Mouse (Mus musculus) hindbrain, embryonic 10.5 days (tissue): Measurements from ENCODE around the gene Chrnb2. TPM values are rescaled to one million over a fixed set of nuclear protein-coding genes. Genes with fewer than 3 reads are reported as not detected.

ENCODE experiments used
- DNase-seq: peaks from one replicate; pipeline ENCODE4 v3.0.0-alpha.2; 2017; ENCODE audit warnings: low spot score
- H3K27ac ChIP-seq: fragments of 300-500 bp; sonication (generic); 2 replicates; pipeline ENCODE4 v1.5.1; 2016; ENCODE audit warnings: mild to moderate bottlenecking, moderate library complexity
- H3K27me3 ChIP-seq: fragments of 300-500 bp; sonication (generic); 2 replicates; pipeline ENCODE4 v1.6.1; 2016; ENCODE audit warnings: mild to moderate bottlenecking; ENCODE audit not compliant: poor library complexity, insufficient read depth, severe bottlenecking
- H3K36me3 ChIP-seq: fragments of 300-500 bp; sonication (generic); 2 replicates; pipeline ENCODE4 v1.6.1; 2016; ENCODE audit warnings: mild to moderate bottlenecking, moderate library complexity
- H3K4me1 ChIP-seq: fragments of 300-500 bp; sonication (generic); replicated peaks from 2 replicates; pipeline ENCODE4 v1.6.1; 2016; ENCODE audit warnings: mild to moderate bottlenecking
- H3K4me3 ChIP-seq: fragments of 300-500 bp; sonication (generic); 2 replicates; pipeline ENCODE4 v1.5.1; 2016; ENCODE audit warnings: mild to moderate bottlenecking, moderate library complexity
- H3K9me3 ChIP-seq: fragments of 300-500 bp; sonication (generic); 2 replicates; pipeline ENCODE4 v1.6.1; 2016; ENCODE audit warnings: mild to moderate bottlenecking, moderate library complexity
- WGBS: fragments of 180-500 bp; shearing (Covaris S2); methylation state at CpG from one replicate; pipeline ENCODE4 v1.1.7; 2016; 5-methylcytosine and 5-hydroxymethylcytosine counted together
- polyA plus RNA-seq: library from polyadenylated mRNA; unstranded; fragments of >200 nt; fragmentation: Nextera tagmentation; extraction: Ambion mirVana; gene quantifications from 2 replicates; pipeline ENCODE4 v1.2.1, GENCODE M21; 2016

Gene Chrnb2
- polyA plus RNA-seq, 1 experiment from 2014 or later: 16.2 TPM

DNA sequence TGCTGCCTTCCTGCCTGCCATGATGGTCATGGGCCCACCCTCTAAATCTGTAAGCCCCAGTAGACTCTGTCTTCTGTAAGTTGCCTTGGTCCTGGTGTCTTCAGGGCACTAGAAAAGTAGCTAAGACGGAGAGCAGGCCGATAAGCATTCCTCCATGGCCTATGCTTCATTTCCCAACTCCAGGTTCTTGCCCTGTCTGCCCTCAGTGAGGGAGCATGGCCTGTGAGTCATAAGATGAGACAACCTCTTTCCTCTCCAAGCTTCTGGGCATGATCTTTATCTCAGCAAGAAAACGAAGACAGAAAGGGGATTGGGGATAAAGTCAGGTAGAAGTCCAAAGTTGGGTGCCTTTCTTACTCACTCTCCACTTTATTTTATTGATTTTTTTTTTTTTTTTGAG lies 34.1 kb upstream of the Chrnb2 start:
- Histone ChIP-seq H3K9me3 (no peaks in the 10 kb centered on the region), H3K36me3 (no peaks in the 10 kb centered on the region), H3K4me1 (peaks cover 6% of the 10 kb centered on the region), H3K27ac (no peak overlapping the region), H3K4me3 (no peak overlapping the region), H3K27me3 (no peaks in the 10 kb centered on the region)
- 83% methylated on average over 3 of the region's 3 CpGs for WGBS
- no peak for DNase-seq

DNA sequence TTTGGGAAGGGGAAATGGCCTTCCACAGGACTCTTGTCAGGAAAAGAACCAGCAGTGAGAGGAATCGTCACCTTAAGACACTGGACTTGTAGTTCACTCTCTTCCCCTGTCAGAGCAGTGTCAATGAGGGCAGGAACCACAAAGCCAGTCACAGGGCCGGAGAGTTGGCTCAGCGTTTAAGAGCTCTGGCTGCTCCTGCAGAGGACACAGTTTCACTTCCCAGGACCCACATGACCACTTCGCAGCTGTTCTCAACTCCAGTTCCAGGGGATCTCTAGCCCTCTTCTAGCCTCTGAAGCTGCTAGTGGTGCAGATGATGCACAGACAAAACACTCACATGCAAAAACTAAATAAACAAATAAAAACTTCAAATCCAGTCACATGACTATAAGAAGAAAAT lies 31.9 kb upstream of the Chrnb2 start:
- H3K4me3 ChIP-seq: no peak overlapping the region
- WGBS: 59% methylated on average over 4 of the region's 4 CpGs
- H3K36me3 ChIP-seq: no peaks in the 10 kb centered on the region
- H3K27me3 ChIP-seq: no peaks in the 10 kb centered on the region
- H3K9me3 ChIP-seq: no peaks in the 10 kb centered on the region
- no peak overlapping the region for H3K27ac ChIP-seq
- H3K4me1 ChIP-seq: peaks cover 6% of the 10 kb centered on the region
- DNase-seq: no peak

DNA sequence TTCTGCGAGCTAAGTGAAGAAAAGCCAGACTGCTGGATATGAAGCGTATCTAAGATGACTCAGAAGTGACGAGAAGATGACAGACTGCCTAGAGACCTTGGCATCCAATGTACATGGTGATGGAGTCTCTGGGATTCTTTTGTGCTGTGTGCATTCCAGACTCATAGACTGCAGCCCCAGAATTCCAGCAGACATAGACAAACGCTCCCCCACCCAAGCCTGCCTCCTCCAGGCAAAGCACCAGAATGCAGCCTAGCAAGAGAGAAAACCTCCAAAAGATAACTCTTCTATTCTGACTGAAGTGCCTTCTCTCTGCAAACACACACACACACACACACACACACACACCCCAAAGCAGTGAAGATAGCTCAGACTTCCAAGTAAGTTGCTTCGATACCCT lies 31.3 kb upstream of the Chrnb2 start:
- H3K4me3 ChIP-seq: no peak overlapping the region
- 87% methylated on average over 5 of the region's 5 CpGs for WGBS
- H3K4me1 ChIP-seq: peaks cover 6% of the 10 kb centered on the region
- no peaks in the 10 kb centered on the region for H3K9me3 ChIP-seq
- no peak overlapping the region for H3K27ac ChIP-seq
- no peaks in the 10 kb centered on the region for H3K27me3 ChIP-seq
- no peak for DNase-seq
- no peaks in the 10 kb centered on the region for H3K36me3 ChIP-seq

DNA sequence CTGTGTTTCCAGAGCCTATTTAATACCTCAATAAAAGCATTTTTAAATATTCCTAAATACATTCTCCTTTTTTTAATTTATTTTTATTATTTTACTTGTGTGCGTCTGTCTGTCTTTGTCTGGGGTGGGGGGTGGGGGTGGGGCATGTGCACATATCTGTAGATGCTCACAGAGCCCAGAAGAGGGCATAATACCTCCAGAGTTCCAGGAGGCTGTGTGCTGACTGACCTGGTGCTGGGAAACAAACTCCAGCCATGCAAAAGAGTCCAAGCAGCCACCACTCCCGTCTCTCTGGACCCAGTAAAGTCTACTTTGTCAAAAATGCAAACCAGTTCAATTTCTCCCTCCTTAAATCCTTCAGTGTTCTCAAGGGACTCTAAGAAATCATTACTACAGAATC lies 30.2 kb upstream of the Chrnb2 start:
- WGBS: 55% methylated on average over 2 of the region's 2 CpGs
- no peaks in the 10 kb centered on the region for H3K27me3 ChIP-seq
- peaks cover 5% of the 10 kb centered on the region for H3K4me1 ChIP-seq
- no peak overlapping the region for H3K4me3 ChIP-seq
- H3K9me3 ChIP-seq: no peaks in the 10 kb centered on the region
- no peaks in the 10 kb centered on the region for H3K36me3 ChIP-seq
- no peak overlapping the region for H3K27ac ChIP-seq
- DNase-seq: no peak

DNA sequence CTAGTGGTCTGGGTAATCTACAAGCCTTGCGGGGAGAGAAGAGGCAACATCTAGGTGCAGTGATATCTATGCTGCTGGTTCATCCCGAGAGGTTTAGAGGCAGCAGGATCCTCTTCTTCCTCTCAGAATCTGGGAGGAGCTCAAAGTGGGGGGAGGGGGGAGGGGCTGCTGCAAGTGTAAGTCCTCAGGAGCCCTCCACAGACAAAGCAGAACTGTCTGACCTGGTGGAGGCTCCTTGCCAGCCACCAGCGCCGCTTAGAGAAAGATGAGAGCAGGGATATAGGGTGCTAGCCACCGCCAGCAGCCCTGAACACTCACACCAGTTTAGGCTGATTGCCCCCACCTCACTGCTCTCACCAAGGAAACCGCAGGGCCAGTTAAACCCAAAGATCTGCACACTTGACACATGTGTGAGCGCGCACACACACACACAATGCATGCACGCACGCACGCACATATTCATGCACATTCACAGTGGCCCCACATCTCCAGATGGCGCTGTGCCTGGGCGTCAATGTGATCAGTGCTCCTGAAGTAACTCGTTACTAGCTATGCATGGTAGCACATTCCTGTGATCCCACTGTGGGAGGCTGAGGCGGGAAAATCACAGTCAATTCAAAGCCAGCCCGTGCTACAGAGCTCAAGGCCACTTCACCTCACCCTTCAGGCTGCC lies 24.4 kb upstream of the Chrnb2 start:
- Histone ChIP-seq H3K9me3 (no peaks in the 10 kb centered on the region), H3K4me3 (no peak overlapping the region), H3K27me3 (no peaks in the 10 kb centered on the region), H3K4me1 (peaks cover 19% of the 10 kb centered on the region), H3K36me3 (no peaks in the 10 kb centered on the region), H3K27ac (no peak overlapping the region)
- no peak for DNase-seq
- WGBS: 78% methylated on average over 16 of the region's 16 CpGs

DNA sequence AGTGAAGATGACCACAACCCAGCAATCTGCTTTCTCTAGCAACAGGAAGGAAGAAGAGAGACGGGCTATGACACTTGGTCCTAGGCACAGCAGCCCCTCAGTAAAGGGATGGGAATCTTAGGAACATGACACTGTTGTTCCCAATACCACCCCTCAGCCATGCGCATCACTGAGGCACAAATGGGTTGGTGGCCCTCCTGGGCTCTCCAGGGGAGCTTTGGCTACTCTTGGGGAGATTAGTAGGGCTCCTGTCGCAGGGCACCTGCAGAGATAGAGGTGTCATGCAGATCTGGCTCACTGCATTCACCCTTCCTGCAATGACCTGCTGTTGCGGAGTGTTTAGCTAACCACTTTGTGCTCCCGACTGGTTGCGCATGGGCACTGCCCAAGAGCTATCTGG lies 21.8 kb upstream of the Chrnb2 start:
- H3K27me3 ChIP-seq: no peaks in the 10 kb centered on the region
- H3K27ac ChIP-seq: no peak overlapping the region
- peaks cover 19% of the 10 kb centered on the region for H3K4me1 ChIP-seq
- DNase-seq: no peak
- 64% methylated on average over 6 of the region's 6 CpGs for WGBS
- H3K36me3 ChIP-seq: peaks cover 25% of the 10 kb centered on the region
- H3K9me3 ChIP-seq: no peaks in the 10 kb centered on the region
- H3K4me3 ChIP-seq: no peak overlapping the region

DNA sequence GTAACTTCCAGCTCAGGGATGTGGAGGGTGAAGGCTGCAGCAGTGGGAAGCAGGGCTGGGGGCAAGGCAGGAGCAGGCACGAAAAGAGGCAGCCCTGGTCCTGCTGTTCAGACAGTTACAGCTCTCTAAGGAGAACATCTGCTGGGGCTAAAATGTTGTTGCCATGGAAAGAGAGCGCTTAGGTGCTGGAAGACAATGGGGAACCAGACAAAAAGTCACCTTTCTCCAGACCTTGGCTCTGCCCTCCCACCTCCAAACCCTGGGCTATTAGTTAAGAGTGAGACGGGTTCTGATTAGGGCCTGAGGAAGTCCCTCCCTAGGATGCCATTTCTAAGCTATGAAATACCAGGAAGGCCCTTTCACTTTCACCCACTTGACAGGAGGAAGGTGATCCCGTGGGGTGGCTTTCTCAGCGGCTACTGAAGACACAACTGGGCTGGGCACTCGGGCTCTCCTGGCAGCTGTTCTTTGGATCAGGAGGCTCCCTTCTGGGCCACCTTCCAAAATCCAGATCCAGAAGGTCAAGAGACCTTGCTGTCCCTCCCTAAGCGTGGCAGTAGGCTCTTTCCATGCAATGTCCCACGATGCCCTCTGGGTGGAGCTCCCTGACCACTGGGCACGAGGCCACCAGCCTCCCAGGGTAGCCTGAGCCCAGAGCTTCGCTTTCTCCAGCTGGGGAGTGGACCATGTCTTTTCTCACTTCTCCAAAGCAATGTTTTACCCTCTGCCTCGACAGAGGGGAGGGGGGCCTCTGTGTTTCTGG lies 20.7 kb upstream of the Chrnb2 start:
- H3K4me1 ChIP-seq: peaks cover 19% of the 10 kb centered on the region
- H3K27ac ChIP-seq: peak overlapping the region; percentile 53; the same call in 1 of the 2 replicates
- WGBS: 25% methylated on average over 11 of the region's 11 CpGs
- DNase-seq: peak; percentile 63
- no peak overlapping the region for H3K4me3 ChIP-seq
- no peaks in the 10 kb centered on the region for H3K27me3 ChIP-seq
- no peaks in the 10 kb centered on the region for H3K9me3 ChIP-seq
- peaks cover 36% of the 10 kb centered on the region for H3K36me3 ChIP-seq

DNA sequence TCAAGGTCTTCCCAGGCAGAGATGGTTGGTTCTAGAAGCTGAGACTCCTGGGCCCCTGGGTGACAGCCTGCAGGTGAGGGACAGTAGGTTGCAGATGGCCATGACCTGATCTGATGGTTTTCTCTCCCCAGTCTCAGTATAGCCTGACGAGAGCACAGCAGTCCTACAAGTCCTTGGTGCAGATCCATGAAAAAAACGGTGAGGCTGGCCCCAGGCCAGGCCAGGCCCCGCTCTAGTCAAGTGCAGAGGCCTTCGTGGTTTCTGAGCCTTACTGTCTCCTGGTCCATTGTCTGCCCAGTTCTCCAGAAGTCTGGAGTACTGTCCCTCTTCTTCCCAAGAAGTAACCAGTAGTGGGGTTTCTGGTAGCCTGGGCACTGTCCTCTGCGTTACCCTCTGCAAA lies 17.2 kb upstream of the Chrnb2 start:
- Histone ChIP-seq H3K9me3 (no peaks in the 10 kb centered on the region), H3K36me3 (peaks cover 71% of the 10 kb centered on the region), H3K4me1 (peaks cover 14% of the 10 kb centered on the region), H3K4me3 (no peak overlapping the region), H3K27me3 (no peaks in the 10 kb centered on the region), H3K27ac (no peak overlapping the region)
- 81% methylated on average over 5 of the region's 5 CpGs for WGBS
- no peak for DNase-seq

DNA sequence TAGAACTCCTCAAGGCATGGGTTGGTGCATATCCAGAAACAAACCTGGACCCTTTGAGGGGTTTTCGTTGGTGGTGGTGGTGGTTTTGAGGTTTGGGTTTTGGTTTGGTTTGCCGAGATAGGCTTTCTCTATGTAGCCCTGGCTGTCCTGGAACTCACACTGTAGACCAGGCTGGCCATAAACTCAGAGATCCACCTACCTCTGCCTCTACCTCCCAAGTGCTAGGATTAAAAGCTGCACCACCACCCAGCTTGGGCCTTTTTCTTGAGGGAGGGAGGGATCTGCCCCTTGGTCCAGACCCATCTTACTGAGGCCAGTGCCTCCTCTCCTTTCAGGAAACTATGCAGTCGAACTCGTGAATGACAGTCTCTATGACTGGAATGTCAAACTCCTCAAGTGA lies 15.7 kb upstream of the Chrnb2 start:
- Histone ChIP-seq H3K4me1 (peaks cover 15% of the 10 kb centered on the region), H3K9me3 (no peaks in the 10 kb centered on the region), H3K27me3 (no peaks in the 10 kb centered on the region), H3K36me3 (peaks cover 87% of the 10 kb centered on the region), H3K27ac (no peak overlapping the region), H3K4me3 (no peak overlapping the region)
- WGBS: 86% methylated on average over 4 of the region's 4 CpGs
- no peak for DNase-seq

DNA sequence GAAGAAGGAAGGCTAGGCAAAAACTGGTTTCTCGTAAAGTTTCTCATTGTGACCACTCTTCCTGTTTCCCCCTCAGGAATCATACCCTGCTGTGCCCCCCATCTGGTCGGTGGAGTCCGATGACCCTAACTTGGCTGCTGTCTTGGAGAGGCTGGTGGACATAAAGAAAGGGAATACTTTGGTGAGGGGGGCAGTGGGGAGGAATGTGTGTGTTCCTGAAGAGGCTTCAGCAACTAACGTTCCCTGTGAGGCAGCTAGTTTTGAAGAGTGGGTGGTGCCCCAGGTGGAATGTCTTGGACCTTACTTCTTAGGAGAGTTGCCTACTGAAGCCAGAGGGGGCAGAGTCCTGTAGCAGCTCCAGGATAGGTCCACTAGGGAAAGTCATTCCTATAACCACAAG lies 11.6 kb upstream of the Chrnb2 start:
- Histone ChIP-seq H3K27me3 (no peaks in the 10 kb centered on the region), H3K27ac (no peak overlapping the region), H3K4me3 (peak overlapping the region; percentile 99), H3K36me3 (peaks cover 61% of the 10 kb centered on the region), H3K4me1 (peaks cover 40% of the 10 kb centered on the region), H3K9me3 (no peaks in the 10 kb centered on the region)
- no peak for DNase-seq
- WGBS: 82% methylated on average over 4 of the region's 4 CpGs

DNA sequence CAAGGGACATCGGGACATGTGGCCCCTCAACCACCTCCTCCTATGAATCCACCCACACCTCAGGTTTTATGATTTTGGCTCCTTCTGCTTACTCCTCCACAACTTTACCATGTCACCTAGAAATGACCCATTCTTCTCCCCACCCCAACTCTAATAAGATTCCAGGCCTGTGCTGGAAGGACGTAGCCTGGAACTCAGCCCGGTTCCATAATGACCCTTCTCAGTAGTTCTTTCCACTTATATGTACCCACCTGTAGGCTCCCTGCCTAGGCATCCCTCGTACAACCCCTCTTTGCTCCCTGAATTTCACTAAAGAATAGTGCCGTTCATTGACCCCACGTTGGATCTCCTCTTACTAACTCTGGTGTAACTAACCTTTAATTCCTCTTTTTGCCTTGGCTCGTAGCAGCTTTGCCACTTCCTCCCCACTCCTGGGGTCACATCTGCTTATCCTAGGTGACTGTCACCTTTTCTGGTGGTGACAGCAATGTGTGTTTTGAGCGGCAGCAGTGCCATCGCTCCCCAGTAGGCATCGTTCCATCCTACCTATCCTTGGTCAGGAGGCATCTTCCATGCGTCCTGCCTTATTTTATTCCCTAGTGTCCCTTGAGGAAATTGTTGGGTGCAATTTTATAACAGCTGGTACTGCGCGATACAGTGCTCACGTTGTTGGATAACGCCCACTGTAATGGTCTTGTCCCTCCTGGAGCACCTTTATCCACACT lies 10.0 kb upstream of the Chrnb2 start:
- no peak for DNase-seq
- peak overlapping the region; percentile 99 for H3K27ac ChIP-seq
- H3K9me3 ChIP-seq: no peaks in the 10 kb centered on the region
- H3K4me1 ChIP-seq: peaks cover 44% of the 10 kb centered on the region
- H3K27me3 ChIP-seq: no peaks in the 10 kb centered on the region
- peaks cover 47% of the 10 kb centered on the region for H3K36me3 ChIP-seq
- peak overlapping the region; percentile 99 for H3K4me3 ChIP-seq
- WGBS: 58% methylated on average over 15 of the region's 15 CpGs

DNA sequence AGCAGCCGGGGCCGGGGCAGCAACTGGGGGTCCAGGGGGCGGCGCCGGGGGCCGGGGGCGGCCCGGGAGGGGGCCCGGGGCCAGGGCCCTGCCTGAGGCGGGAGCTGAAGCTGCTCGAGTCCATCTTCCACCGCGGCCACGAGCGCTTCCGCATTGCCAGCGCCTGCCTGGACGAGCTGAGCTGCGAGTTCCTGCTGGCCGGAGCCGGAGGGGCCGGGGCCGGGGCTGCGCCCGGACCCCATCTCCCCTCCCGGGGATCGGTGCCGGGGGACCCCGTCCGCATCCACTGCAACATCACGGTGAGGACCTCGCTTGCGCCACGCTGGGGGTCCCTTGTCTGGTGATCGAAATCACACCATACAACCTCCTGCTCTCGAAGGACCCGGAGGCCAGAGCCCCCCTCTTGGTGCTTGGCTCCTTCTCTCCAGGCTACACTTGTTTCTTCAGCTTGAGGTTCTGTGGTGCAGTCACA lies 9.3 kb upstream of the Chrnb2 start:
- no peak for DNase-seq
- WGBS: 3% methylated on average over 34 of the region's 37 CpGs
- Histone ChIP-seq H3K27ac (peak overlapping the region; percentile 99), H3K4me1 (peaks cover 44% of the 10 kb centered on the region), H3K36me3 (peaks cover 44% of the 10 kb centered on the region), H3K4me3 (peak overlapping the region; percentile 99), H3K27me3 (no peaks in the 10 kb centered on the region), H3K9me3 (no peaks in the 10 kb centered on the region)
